Comparison of ENCODE assay signal across 32 mouse cellular contexts in the genomic region with DNA sequence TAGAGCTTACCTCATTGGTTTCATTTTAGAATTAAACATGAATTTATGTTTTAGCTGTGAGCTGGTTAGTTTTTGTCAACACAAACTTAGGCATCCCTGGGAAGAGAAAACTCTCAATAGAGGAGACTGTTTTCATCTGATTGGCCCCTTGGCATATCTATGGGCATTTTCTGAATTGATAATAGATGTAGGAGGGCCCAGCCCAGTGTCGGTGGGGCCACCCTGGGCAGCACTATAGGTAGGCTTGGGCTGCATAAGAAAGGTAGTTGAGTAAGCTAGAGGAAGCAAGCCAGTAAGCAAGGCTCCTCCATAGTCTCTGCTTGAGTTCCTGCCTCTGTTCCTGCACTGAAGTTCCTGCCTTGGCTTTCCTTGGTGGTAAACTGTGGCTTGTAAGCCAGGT. TPM values are rescaled to one million over a fixed set of nuclear protein-coding genes. Genes with fewer than 3 reads are reported as not detected.
DNase-seq lines count a peak whose midpoint lies in the region; ATAC-seq and TF ChIP-seq lines count a peak whose summit lies in the region.
"Had no signal": no experiment of that assay in that cellular context is flagged by ENCODE, and none has a peak within 500 bp of the region (broad histone marks: within the 10 kb centered on the region; RNA-seq: fewer than 3 reads in every experiment).

No protein-coding gene starts in this region.

- H3K27me3 ChIP-seq in stomach, embryonic 15.5 days (replicated peaks), result no peaks in the 10 kb centered on the region
- H3K27me3 ChIP-seq in stomach, postnatal 0 days (ENCODE audit: control insufficient read depth, insufficient read depth, low read length), result no peaks in the 10 kb centered on the region
- no peaks in the 10 kb centered on the region for H3K27me3 ChIP-seq in liver, embryonic 14.5 days (ENCODE audit: control insufficient read depth, insufficient read depth, low read length)
- H3K27me3 ChIP-seq: embryonic facial prominence, embryonic 12.5 days; forebrain, embryonic 12.5 days; hindbrain, embryonic 13.5 days; limb, embryonic 13.5 days; neural tube, embryonic 13.5 days had no signal

- no peak for DNase-seq in stomach, postnatal 0 days (ENCODE audit: low spot score)
- peak; percentile 54 to 68 (median 59) for DNase-seq in liver, embryonic 14.5 days (ENCODE audit: low read depth in 3 of 3, low spot score in 3 of 3)
- no peak for DNase-seq in cerebellum, adult 9-10 months
- DNase-seq in layer of hippocampus, postnatal 10 days (ENCODE audit: low spot score in 2 of 2), result no peak
- no peak for DNase-seq in layer of hippocampus, adult 9-11 months
- DNase-seq: adrenal gland, postnatal 25 days; cerebellum, adult 9-11 months; embryo, embryonic 11 days; forebrain, postnatal 0 days; gastrocnemius, postnatal 14 days; heart, adult 18-20 months; heart, postnatal 4 days; kidney, adult 11 months; kidney, postnatal 14 days; lung, adult 2 months; lung, postnatal 10 days; right cerebral cortex, postnatal 14 days; thymus, adult 2 months; thymus, postnatal 36 days had no signal

- no peaks in the 10 kb centered on the region for H3K36me3 ChIP-seq in stomach, embryonic 15.5 days
- no peaks in the 10 kb centered on the region for H3K36me3 ChIP-seq in stomach, postnatal 0 days (ENCODE audit: control insufficient read depth, insufficient read depth, low read length)
- H3K36me3 ChIP-seq in liver, embryonic 14.5 days (replicated peaks; ENCODE audit: control insufficient read depth, insufficient read depth, low read depth), result no peaks in the 10 kb centered on the region
- H3K36me3 ChIP-seq: embryonic facial prominence, embryonic 12.5 days; forebrain, embryonic 12.5 days; hindbrain, embryonic 13.5 days; limb, embryonic 13.5 days; midbrain, embryonic 10.5 days; neural tube, embryonic 13.5 days had no signal

- WGBS in stomach, embryonic 15.5 days, result 56% methylated on average over 1 of the region's 1 CpGs
- WGBS in stomach, postnatal 0 days, result 67% methylated on average over 1 of the region's 1 CpGs
- WGBS in liver, embryonic 14.5 days (ENCODE audit: insufficient replicate concordance), result 18% methylated on average over 1 of the region's 1 CpGs

- no peak for TF ChIP-seq CTCF in stomach, postnatal 0 days (IDR thresholded peaks at IDR 0.05; ENCODE audit: low read depth)
- TF ChIP-seq CTCF in liver, embryonic 14.5 days (IDR thresholded peaks at IDR 0.05; ENCODE audit: low read depth), result no peak

- no peak overlapping the region for H3K27ac ChIP-seq in stomach, embryonic 15.5 days
- H3K27ac ChIP-seq in stomach, postnatal 0 days (replicated peaks), result no peak overlapping the region
- H3K27ac ChIP-seq in liver, embryonic 14.5 days, result peak overlapping the region; percentile 64
- H3K27ac ChIP-seq: embryonic facial prominence, embryonic 12.5 days; forebrain, embryonic 12.5 days; hindbrain, embryonic 13.5 days; left cerebral cortex, adult 2 months; limb, embryonic 13.5 days; macrophage; midbrain, embryonic 10.5 days; neural tube, embryonic 13.5 days had no signal

- H3K4me1 ChIP-seq in stomach, embryonic 15.5 days, result no peaks in the 10 kb centered on the region
- no peaks in the 10 kb centered on the region for H3K4me1 ChIP-seq in stomach, postnatal 0 days (replicated peaks; ENCODE audit: control insufficient read depth, insufficient read depth)
- H3K4me1 ChIP-seq in liver, embryonic 14.5 days (replicated peaks; ENCODE audit: control insufficient read depth in 2 of 2, insufficient read depth in 2 of 2, low read length in 1 of 2), result peaks cover 21 to 24% of the 10 kb centered on the region in 2 experiments
- H3K4me1 ChIP-seq: embryonic facial prominence, embryonic 12.5 days; forebrain, embryonic 12.5 days; hindbrain, embryonic 13.5 days; limb, embryonic 13.5 days; neural tube, embryonic 13.5 days had no signal

- no peak overlapping the region for H3K9ac ChIP-seq in stomach, embryonic 15.5 days
- no peak overlapping the region for H3K9ac ChIP-seq in stomach, postnatal 0 days (ENCODE audit: low read length)
- peak overlapping the region; percentile 68 for H3K9ac ChIP-seq in liver, embryonic 14.5 days (replicated peaks)
- H3K9ac ChIP-seq: embryonic facial prominence, embryonic 12.5 days; forebrain, embryonic 12.5 days; forebrain, postnatal 0 days; hindbrain, embryonic 13.5 days; limb, embryonic 13.5 days; neural tube, embryonic 13.5 days had no signal

- ATAC-seq in stomach, embryonic 15.5 days (ENCODE audit: insufficient read depth, low FRiP score, low read depth), result peak; percentile 82; the same call in 1 of the 2 replicates
- ATAC-seq in stomach, postnatal 0 days (ENCODE audit: low FRiP score, low TSS enrichment), result no peak
- peak; percentile 75 for ATAC-seq in erythroid progenitor cell, adult 5-6 weeks (replicated peaks; ENCODE audit: low FRiP score, poor library complexity, severe bottlenecking)
- peak; percentile 97 for ATAC-seq in liver, embryonic 14.5 days (ENCODE audit: insufficient read depth)
- peak; percentile 86 for ATAC-seq in megakaryocyte-erythroid progenitor cell, adult 5-6 weeks (replicated peaks; ENCODE audit: low FRiP score, low TSS enrichment, poor library complexity, severe bottlenecking)
- ATAC-seq: forebrain, postnatal 0 days had no signal

- no peak for TF ChIP-seq EP300 in stomach, postnatal 0 days (optimal IDR thresholded peaks at IDR 0.05)
- peak; percentile 73 for TF ChIP-seq EP300 in liver, embryonic 14.5 days (IDR thresholded peaks at IDR 0.05; ENCODE audit: low read depth)

- H3K4me2 ChIP-seq in stomach, embryonic 15.5 days, result no peak overlapping the region
- no peak overlapping the region for H3K4me2 ChIP-seq in stomach, postnatal 0 days (replicated peaks; ENCODE audit: low read depth)
- peak overlapping the region; percentile 73 for H3K4me2 ChIP-seq in liver, embryonic 14.5 days (ENCODE audit: low read depth)
- H3K4me2 ChIP-seq: embryonic facial prominence, embryonic 12.5 days; forebrain, embryonic 12.5 days; heart, embryonic 11.5 days; hindbrain, embryonic 13.5 days; limb, embryonic 13.5 days; neural tube, embryonic 13.5 days had no signal

- no peak overlapping the region for H3K4me3 ChIP-seq in stomach, embryonic 15.5 days (replicated peaks)
- no peak overlapping the region for H3K4me3 ChIP-seq in stomach, postnatal 0 days (ENCODE audit: low read depth, low read length)
- H3K4me3 ChIP-seq in liver, embryonic 14.5 days (ENCODE audit: insufficient read depth in 1 of 2, low read depth in 2 of 2, low read length in 2 of 2), result peak overlapping the region; percentile 49 to 72
- H3K4me3 ChIP-seq: embryonic facial prominence, embryonic 12.5 days; forebrain, embryonic 12.5 days; hindbrain, embryonic 13.5 days; left cerebral cortex, adult 2 months; limb, embryonic 13.5 days; midbrain, embryonic 10.5 days; myocyte; neural tube, embryonic 13.5 days had no signal

- no peaks in the 10 kb centered on the region for H3K9me3 ChIP-seq in stomach, embryonic 15.5 days
- no peaks in the 10 kb centered on the region for H3K9me3 ChIP-seq in stomach, postnatal 0 days (ENCODE audit: control insufficient read depth, low read length)
- H3K9me3 ChIP-seq in liver, embryonic 14.5 days (ENCODE audit: control insufficient read depth, low read length), result no peaks in the 10 kb centered on the region
- H3K9me3 ChIP-seq: embryonic facial prominence, embryonic 12.5 days; forebrain, embryonic 12.5 days; hindbrain, embryonic 13.5 days; midbrain, embryonic 10.5 days; neural tube, embryonic 13.5 days had no signal

RNA-seq across cellular contexts. Expression of a gene that starts 26.7 kb away (rescaled TPM):
- 4.5 and 4.6 TPM in 2 replicates for polyA plus RNA-seq in stomach, embryonic 15.5 days (2015; fragmentation: Nextera tagmentation; extraction: Ambion mirVana)
- 2.6 and 2.9 TPM in 2 replicates for polyA plus RNA-seq in stomach, postnatal 0 days (2015; fragmentation: Nextera tagmentation; extraction: Ambion mirVana)
- 37.1 and 50.7 TPM in 2 replicates for total RNA-seq in erythroid progenitor cell, adult 5-6 weeks (2015; ENCODE audit: low replicate concordance)
- 53.0 and 92.4 TPM in 2 replicates for total RNA-seq in erythroid progenitor cell, adult 5-6 weeks (2017; ENCODE audit: low replicate concordance)
- 3.9 and 4.4 TPM in 2 replicates for polyA plus RNA-seq in liver, embryonic 14.5 days (2012; rRNA removed)
- polyA plus RNA-seq in liver, embryonic 14.5 days (2014; fragmentation: Nextera tagmentation; extraction: Ambion mirVana), result 3.7 and 4.9 TPM in 2 replicates
- 18.2 and 28.9 TPM in 2 replicates for total RNA-seq in megakaryocyte-erythroid progenitor cell, adult 5-6 weeks (2014; fragmentation: Nextera tagmentation)
- 28.8 and 29.1 TPM in 2 replicates for total RNA-seq in megakaryocyte-erythroid progenitor cell, adult 5-6 weeks (2017)
- total RNA-seq in layer of hippocampus, postnatal 10 days (2021), result 10 to 100 TPM; 21.3 TPM

Comparison
In these comparisons a context has a peak if more than half of its experiments do, and no peak if none do; other contexts are left out.
1. H3K4me3 ChIP-seq: peak in liver, embryonic 14.5 days (2 of 2); none in stomach, embryonic 15.5 days (single experiment) and stomach, postnatal 0 days (single experiment).
2. DNase-seq: peak in liver, embryonic 14.5 days (3 of 3); none in stomach, postnatal 0 days (single experiment), cerebellum, adult 9-10 months (single experiment), layer of hippocampus, postnatal 10 days (0 of 2) and layer of hippocampus, adult 9-11 months (single experiment).